Comparison of ENCODE assay signal across 22 mouse cellular contexts in genomic region chr11:62075551-62075950, GRCm38 (mm10).
DNase-seq lines count a peak whose midpoint lies in the region; TF ChIP-seq lines count a peak whose summit lies in the region.
"Had no signal": no experiment of that assay in that cellular context is flagged by ENCODE, and none has a peak within 500 bp of the region (broad histone marks: within the 10 kb centered on the region; RNA-seq: fewer than 3 reads in every experiment).

No protein-coding gene starts in this region.

- H3K4me1 ChIP-seq in bone marrow macrophage, adult 2 months (ENCODE audit: control insufficient read depth, insufficient read depth, low read length): peaks cover 46% of the 10 kb centered on the region
- H3K4me1 ChIP-seq: embryonic facial prominence, embryonic 15.5 days had no signal

- H3K79me2 ChIP-seq in myocyte (ENCODE audit: control insufficient read depth, insufficient read depth): peaks cover 34% of the 10 kb centered on the region

- peak overlapping the region; percentile 81 for H3K4me2 ChIP-seq in myocyte (ENCODE audit: low read depth)

- peak; percentile 79 for DNase-seq in heart, adult 11 months
- DNase-seq in heart, adult 18-20 months: no peak
- DNase-seq in spleen, postnatal 10 days (ENCODE audit: low spot score in 2 of 2): no peak
- DNase-seq: adrenal gland, adult 2 months; adrenal gland, postnatal 10 days; adrenal gland, postnatal 36 days; B cell, adult 2 months; cerebellum, adult 11 months; cerebellum, adult 18-20 months; cerebellum, adult 8-10 months; cerebellum, adult 9-11 months; cerebellum, postnatal 14 days; cerebellum, postnatal 36 days; embryo, embryonic 11 days had no signal

- no peak for TF ChIP-seq CTCF in bone marrow macrophage, adult 2 months (IDR thresholded peaks at IDR 0.05; ENCODE audit: low read depth, low read length)

- no peaks in the 10 kb centered on the region for H3K36me3 ChIP-seq in myocyte (ENCODE audit: control insufficient read depth, insufficient read depth)
- H3K36me3 ChIP-seq: embryonic facial prominence, embryonic 13.5 days; embryonic facial prominence, embryonic 15.5 days; forebrain, embryonic 10.5 days; forebrain, embryonic 12.5 days; G1E had no signal

- peak overlapping the region; percentile 24; the same call in 1 of the 2 replicates for H3K27ac ChIP-seq in bone marrow macrophage, adult 2 months (ENCODE audit: insufficient read depth, low read depth, low read length)
- H3K27ac ChIP-seq: forebrain, embryonic 12.5 days had no signal

- no peak for TF ChIP-seq POLR2A in bone marrow macrophage, adult 2 months (IDR thresholded peaks at IDR 0.05; ENCODE audit: borderline replicate concordance, low read depth, low read length)
- no peak for TF ChIP-seq POLR2A in myocyte (IDR thresholded peaks at IDR 0.05; ENCODE audit: insufficient read length, low read depth)

- H3K4me3 ChIP-seq in bone marrow macrophage, adult 2 months (ENCODE audit: insufficient read depth, low read length): no peak overlapping the region
- peak overlapping the region; percentile 52 for H3K4me3 ChIP-seq in myocyte

- no peaks in the 10 kb centered on the region for H3K27me3 ChIP-seq in myocyte (ENCODE audit: control insufficient read depth, insufficient read depth, insufficient read length)
- H3K27me3 ChIP-seq: CH12.LX; embryonic facial prominence, embryonic 13.5 days; embryonic facial prominence, embryonic 15.5 days; forebrain, embryonic 12.5 days had no signal

- no peak overlapping the region for H3ac ChIP-seq in myocyte (ENCODE audit: control insufficient read depth, insufficient read length)

TF ChIP-seq in myocyte, 11 proteins besides CTCF, POLR2A, EP300 and RAD21:
- no peak for TF ChIP-seq SRF (IDR thresholded peaks at IDR 0.05; ENCODE audit: control insufficient read depth, insufficient read length, low read depth)
- no peak for TF ChIP-seq TCF12 (IDR thresholded peaks at IDR 0.05; ENCODE audit: insufficient read depth, poor library complexity, severe bottlenecking)
- TF ChIP-seq TCF3 (IDR thresholded peaks at IDR 0.05; ENCODE audit: insufficient read length, low read depth): no peak
